Mouse (Mus musculus): ENCODE results near the gene A630001G21Rik.

DNA sequence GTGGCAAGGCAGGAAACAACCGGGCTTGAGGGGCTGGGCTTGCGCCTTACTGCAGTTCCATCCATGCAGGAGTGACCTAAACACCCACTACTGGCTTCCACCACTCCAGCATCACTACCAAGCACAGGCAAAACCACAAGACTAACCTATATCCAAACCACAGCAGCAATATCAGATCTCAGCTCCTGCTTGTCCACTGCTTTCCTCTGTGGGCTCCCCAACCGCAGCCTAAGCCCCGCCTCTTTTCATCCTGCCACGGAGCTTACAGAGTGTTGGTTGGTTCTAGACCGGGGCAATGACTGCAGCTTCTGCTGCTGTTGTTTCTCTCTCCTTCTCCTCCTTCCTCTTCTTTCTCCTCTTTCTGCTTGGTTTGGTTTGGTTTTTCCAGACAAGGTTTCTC lies 15.1 kb downstream of the A630001G21Rik start:
- TF ChIP-seq CTCF (IDR thresholded peaks at IDR 0.05), result no peak
- no peak for TF ChIP-seq EP300 (IDR thresholded peaks at IDR 0.05)

Measured in lung, postnatal 0 days (tissue).